Mouse (Mus musculus): ENCODE results near the gene Spata16.

The Spata16 gene

GRCm38 (mm10) chr3:26826958-26827839 is 189.8 kb downstream of the Spata16 start:
- no peak for DNase-seq (ENCODE audit: low read depth, low spot score)

GRCm38 (mm10) chr3:26832954-26833353 is 195.5 kb downstream of the Spata16 start:
- DNase-seq (ENCODE audit: low read depth, low spot score), result no peak

- DNase-seq (ENCODE audit: low read depth, low spot score), result peak; percentile 46
These were observed 197.0 kb downstream of the Spata16 start for GRCm38 (mm10) chr3:26834178-26835050.

GRCm38 (mm10) chr3:26835051-26835755 is 197.8 kb downstream of the Spata16 start:
- DNase-seq (ENCODE audit: low read depth, low spot score), result no peak

GRCm38 (mm10) chr3:26845041-26845440 is 207.6 kb downstream of the Spata16 start:
- DNase-seq (ENCODE audit: low read depth, low spot score), result no peak

- no peak for DNase-seq (ENCODE audit: low read depth, low spot score)
These were observed 210.5 kb downstream of the Spata16 start for GRCm38 (mm10) chr3:26847935-26848334.

- no peak for DNase-seq (ENCODE audit: low read depth, low spot score)
These were observed 212.8 kb downstream of the Spata16 start for GRCm38 (mm10) chr3:26850207-26850606.

GRCm38 (mm10) chr3:26850691-26851563 is 213.5 kb downstream of the Spata16 start:
- DNase-seq (ENCODE audit: low read depth, low spot score), result no peak

GRCm38 (mm10) chr3:26853557-26853956 is 216.1 kb downstream of the Spata16 start:
- no peak for DNase-seq (ENCODE audit: low read depth, low spot score)

GRCm38 (mm10) chr3:26874706-26875105 is 237.3 kb downstream of the Spata16 start:
- DNase-seq (ENCODE audit: low read depth, low spot score), result no peak

GRCm38 (mm10) chr3:26877291-26877690 is 239.9 kb downstream of the Spata16 start:
- no peak for DNase-seq (ENCODE audit: low read depth, low spot score)

GRCm38 (mm10) chr3:26916607-26917006 is 279.2 kb downstream of the Spata16 start:
- DNase-seq (ENCODE audit: low read depth, low spot score), result no peak

- DNase-seq (ENCODE audit: low read depth, low spot score), result peak; percentile 69
These were observed 283.6 kb downstream of the Spata16 start for GRCm38 (mm10) chr3:26920986-26921385.

GRCm38 (mm10) chr3:26921576-26921975 is 284.2 kb downstream of the Spata16 start:
- DNase-seq (ENCODE audit: low read depth, low spot score), result peak; percentile 3

GRCm38 (mm10) chr3:26923391-26923790 is 286.0 kb downstream of the Spata16 start:
- DNase-seq (ENCODE audit: low read depth, low spot score), result no peak

- no peak for DNase-seq (ENCODE audit: low read depth, low spot score)
These were observed 286.8 kb downstream of the Spata16 start for GRCm38 (mm10) chr3:26924212-26924611.

- no peak for DNase-seq (ENCODE audit: low read depth, low spot score)
These were observed 295.7 kb downstream of the Spata16 start for GRCm38 (mm10) chr3:26933079-26933478.

- DNase-seq (ENCODE audit: low read depth, low spot score), result no peak
These were observed 299.6 kb downstream of the Spata16 start for GRCm38 (mm10) chr3:26936897-26937590.

- DNase-seq (ENCODE audit: low read depth, low spot score), result no peak
These were observed 329.4 kb downstream of the Spata16 start for GRCm38 (mm10) chr3:26966776-26967175.

- no peak for DNase-seq (ENCODE audit: low read depth, low spot score)
These were observed 331.6 kb downstream of the Spata16 start for GRCm38 (mm10) chr3:26968852-26969513.

Data from ES-CJ7 (cell line).